Mouse (Mus musculus): ENCODE measurements around the gene Gclc.

DNA sequence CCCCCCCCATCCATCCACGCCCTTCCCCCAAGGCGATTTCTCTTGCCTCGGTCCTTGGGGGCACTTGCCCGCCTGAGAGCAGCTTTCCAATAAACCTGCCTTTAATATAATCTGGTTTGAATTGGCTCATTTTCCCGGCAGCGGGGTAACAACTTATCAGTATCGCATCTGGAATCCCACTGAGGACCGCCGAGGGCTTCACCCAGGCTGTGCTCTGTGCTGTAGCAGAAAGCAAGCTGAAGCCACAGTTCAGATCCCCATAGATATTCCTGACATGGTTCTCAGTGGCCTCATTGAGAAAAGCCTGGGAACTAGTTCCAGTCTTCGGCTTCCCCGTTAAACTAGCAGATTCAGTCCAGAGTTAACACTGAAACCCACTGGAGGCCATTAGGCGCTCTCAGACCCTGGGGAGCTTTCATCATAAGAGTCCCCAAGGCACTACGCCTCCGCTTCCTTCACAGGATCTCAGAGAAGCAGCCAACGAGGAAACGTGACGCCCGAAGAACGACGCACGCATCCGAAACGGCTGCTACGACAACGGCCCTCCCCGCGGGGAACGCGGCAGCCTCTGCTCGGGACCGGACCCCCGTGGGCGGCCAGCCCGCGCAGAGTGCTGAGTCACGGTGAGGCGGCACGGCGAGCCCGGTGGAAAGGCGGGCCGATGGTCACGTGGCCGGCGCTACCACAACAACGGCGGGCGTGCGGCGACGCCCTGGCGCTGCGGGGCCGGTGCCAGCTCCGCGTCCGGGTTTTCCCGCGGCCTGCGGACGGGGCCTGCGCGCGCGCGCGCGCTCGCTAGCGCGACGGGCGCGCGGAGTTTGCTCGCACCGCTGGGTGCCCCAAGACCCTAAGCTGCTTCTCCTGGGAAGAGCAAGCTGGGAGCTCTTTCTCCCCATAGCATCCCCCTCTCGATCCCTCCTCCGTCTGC lies 3.9 kb upstream of the Gclc start:
- TF ChIP-seq TAL1 (conservative IDR thresholded peaks at IDR 0.05; ENCODE audit: low read depth, low read length) (no peak), CTCF (IDR thresholded peaks at IDR 0.05; ENCODE audit: low read depth, low read length) (no peak), POLR2AphosphoS5 (IDR thresholded peaks at IDR 0.05; ENCODE audit: insufficient replicate concordance, low read depth, low read length) (no peak)

All from G1E (cell line).